Mouse (Mus musculus): ENCODE results near the gene Map3k6.

DNA sequence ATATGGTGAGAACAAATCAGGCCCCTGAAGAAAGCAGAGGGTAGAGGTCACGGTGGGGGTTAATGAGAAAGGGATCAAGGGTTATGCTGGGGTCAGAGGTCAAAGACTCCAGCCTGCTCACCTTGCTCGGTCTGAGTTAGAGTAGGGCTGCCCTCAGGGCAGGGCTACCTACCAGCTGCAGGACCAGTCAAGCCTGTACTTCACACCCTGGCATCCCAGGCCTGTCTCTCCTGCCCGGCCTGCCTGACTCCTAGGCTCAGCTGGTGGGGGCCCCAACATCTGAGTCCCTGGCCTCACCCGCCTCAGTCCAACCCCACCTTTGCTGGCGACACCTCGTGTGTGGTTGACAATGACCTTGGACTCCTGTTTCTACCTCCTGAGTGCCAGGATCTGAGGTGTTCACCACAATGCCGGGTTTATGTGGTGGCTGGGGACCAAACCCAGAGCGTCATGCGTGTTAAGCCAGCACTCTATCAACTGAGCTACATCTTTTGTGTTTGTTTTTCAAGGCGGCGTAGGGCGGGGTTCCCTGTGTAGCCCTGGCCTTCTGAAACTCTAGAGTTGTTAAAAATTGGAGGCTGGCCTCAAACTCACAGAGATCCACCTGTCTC is 17.3 kb downstream of the Map3k6 start:
- TF ChIP-seq CTCF (IDR thresholded peaks at IDR 0.05; ENCODE audit: low read depth, low read length) = no peak
- no peak for TF ChIP-seq POLR2A (IDR thresholded peaks at IDR 0.05; ENCODE audit: borderline replicate concordance, low read depth, low read length)

Measured in bone marrow macrophage, adult 2 months (primary cell).